Mouse (Mus musculus): Measurements from ENCODE around the gene Eml6. TPM values are rescaled to one million over a fixed set of nuclear protein-coding genes. Genes with fewer than 3 reads are reported as not detected.

The Eml6 gene
- polyA plus RNA-seq (2011; ENCODE audit: insufficient read depth, insufficient read length, low read depth, missing spikeins), result 0.70 TPM in 2 replicates

DNA sequence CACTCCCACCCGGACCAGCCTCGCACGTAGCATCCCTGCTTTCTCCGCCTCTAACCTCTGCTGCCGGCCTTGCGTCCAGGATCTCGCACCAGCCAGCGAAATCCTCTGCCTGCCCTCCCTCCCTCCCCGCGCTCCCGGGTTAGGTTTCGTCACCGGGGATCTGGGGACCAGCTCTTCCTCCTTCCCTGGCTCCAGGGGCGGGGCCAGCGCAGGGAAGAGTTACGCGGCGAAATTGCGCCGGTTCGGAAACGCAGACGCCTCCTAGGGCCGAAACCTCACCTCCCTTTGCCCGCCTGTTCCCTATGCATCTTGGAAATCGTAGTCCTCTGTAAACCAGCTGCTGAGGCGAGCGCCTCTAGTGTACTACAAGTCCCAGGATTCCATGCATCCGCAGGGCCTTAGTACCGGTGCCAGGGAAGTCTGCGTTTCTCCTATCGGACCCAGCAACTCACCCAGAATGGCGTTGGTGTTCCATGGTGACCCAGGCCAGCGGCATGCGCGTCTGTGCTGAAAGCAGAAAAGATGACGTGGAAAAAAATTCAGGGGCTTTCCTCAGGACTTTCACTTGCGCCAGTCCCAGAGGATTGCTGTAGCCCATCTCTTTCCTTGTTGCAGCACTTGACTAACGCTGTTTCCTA, at the start of gene Eml6:
Eml6 (minus strand) TSS at position 199 of the 638 bp plus-strand sequence.
- no peaks in the 10 kb centered on the region for H3K9me3 ChIP-seq (replicated peaks; ENCODE audit: control insufficient read depth, insufficient read depth, low read length, poor library complexity, severe bottlenecking)
- peak within 1 kb of the TSS; percentile 74 for H3K9ac ChIP-seq (ENCODE audit: low read depth, poor library complexity, severe bottlenecking)
- peaks cover 3% of the 10 kb centered on the region; the same call in 1 of the 2 replicates for H3K27me3 ChIP-seq (ENCODE audit: control insufficient read depth, insufficient read depth, low read length, poor library complexity, severe bottlenecking)
- no peak within 1 kb of the TSS for H3K27ac ChIP-seq (ENCODE audit: insufficient read depth, low read length)
- peak; percentile 22 for TF ChIP-seq POLR2A (IDR thresholded peaks at IDR 0.05; ENCODE audit: insufficient read depth, low read length)
- no peak for TF ChIP-seq EP300 (IDR thresholded peaks at IDR 0.05; ENCODE audit: insufficient read depth, low read depth, low read length)
- peak within 1 kb of the TSS; percentile 75 for H3K4me3 ChIP-seq (ENCODE audit: low read depth, low read length)
- no peaks in the 10 kb centered on the region for H3K36me3 ChIP-seq (ENCODE audit: control insufficient read depth, insufficient read depth, low read length, poor library complexity, severe bottlenecking)
- no peaks in the 10 kb centered on the region for H3K4me1 ChIP-seq (ENCODE audit: control insufficient read depth, insufficient read depth, low read length)

DNA sequence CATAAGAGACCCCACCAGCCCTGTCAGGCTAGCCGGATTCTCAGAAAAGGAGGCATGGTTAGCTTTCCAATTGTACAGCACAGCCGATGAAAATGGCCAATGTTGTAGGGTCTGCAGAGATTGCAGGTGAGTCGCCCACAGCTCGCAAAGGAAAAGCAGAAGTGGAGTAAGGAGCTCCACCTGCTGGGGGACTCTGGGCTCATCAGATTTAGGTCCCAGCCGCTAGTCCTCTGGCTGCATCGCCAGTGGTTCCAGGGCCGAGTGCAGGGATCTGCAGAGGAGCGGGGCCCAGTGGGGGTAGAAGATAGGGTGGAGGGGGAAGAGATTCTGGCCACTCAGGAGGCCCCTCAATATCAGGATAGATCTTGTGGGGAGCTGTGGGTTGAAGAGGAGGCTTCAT, 31.5 kb upstream of the Eml6 start:
- Histone ChIP-seq H3K36me3 (ENCODE audit: control insufficient read depth, insufficient read depth, low read length, poor library complexity, severe bottlenecking) (no peaks in the 10 kb centered on the region), H3K4me1 (ENCODE audit: control insufficient read depth, insufficient read depth, low read length) (no peaks in the 10 kb centered on the region), H3K4me3 (ENCODE audit: low read depth, low read length) (no peak overlapping the region), H3K9ac (ENCODE audit: low read depth, poor library complexity, severe bottlenecking) (no peak overlapping the region), H3K27me3 (ENCODE audit: control insufficient read depth, insufficient read depth, low read length, poor library complexity, severe bottlenecking) (no peaks in the 10 kb centered on the region), H3K27ac (ENCODE audit: insufficient read depth, low read length) (no peak overlapping the region), H3K9me3 (replicated peaks; ENCODE audit: control insufficient read depth, insufficient read depth, low read length, poor library complexity, severe bottlenecking) (no peaks in the 10 kb centered on the region)
- no peak for TF ChIP-seq EP300 (IDR thresholded peaks at IDR 0.05; ENCODE audit: insufficient read depth, low read depth, low read length)
- peak; percentile 45 for TF ChIP-seq CTCF (IDR thresholded peaks at IDR 0.05; ENCODE audit: low read depth, low read length)
- no peak for TF ChIP-seq POLR2A (IDR thresholded peaks at IDR 0.05; ENCODE audit: insufficient read depth, low read length)

DNA sequence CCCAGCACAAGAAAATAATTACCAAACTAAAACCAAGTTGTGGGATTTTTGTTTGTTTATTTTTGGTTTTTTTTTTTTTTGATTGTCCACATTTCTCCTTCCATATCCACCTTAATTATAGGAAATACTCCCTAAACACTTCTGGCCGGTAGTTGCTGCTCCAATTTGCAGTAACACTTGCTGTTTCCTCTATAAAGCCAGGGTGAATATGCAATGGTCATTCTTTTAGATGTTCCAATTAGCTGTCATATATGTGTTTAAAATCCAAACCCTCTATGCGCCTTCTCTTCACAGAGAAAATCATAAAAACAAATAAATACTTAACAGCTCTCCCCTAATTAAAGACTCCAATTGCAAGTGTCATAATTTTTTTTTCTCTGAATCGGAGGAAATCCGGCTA, 689 bp downstream of the Eml6 start:
- TF ChIP-seq EP300 (IDR thresholded peaks at IDR 0.05; ENCODE audit: insufficient read depth, low read depth, low read length) (no peak), CTCF (IDR thresholded peaks at IDR 0.05; ENCODE audit: low read depth, low read length) (no peak), POLR2A (IDR thresholded peaks at IDR 0.05; ENCODE audit: insufficient read depth, low read length) (no peak)
- Histone ChIP-seq H3K27me3 (ENCODE audit: control insufficient read depth, insufficient read depth, low read length, poor library complexity, severe bottlenecking) (peaks cover 3% of the 10 kb centered on the region; the same call in 1 of the 2 replicates), H3K27ac (ENCODE audit: insufficient read depth, low read length) (no peak overlapping the region), H3K4me3 (ENCODE audit: low read depth, low read length) (no peak overlapping the region), H3K36me3 (ENCODE audit: control insufficient read depth, insufficient read depth, low read length, poor library complexity, severe bottlenecking) (no peaks in the 10 kb centered on the region), H3K9ac (ENCODE audit: low read depth, poor library complexity, severe bottlenecking) (peak overlapping the region; percentile 74; the same call in 1 of the 2 replicates), H3K4me1 (ENCODE audit: control insufficient read depth, insufficient read depth, low read length) (no peaks in the 10 kb centered on the region), H3K9me3 (replicated peaks; ENCODE audit: control insufficient read depth, insufficient read depth, low read length, poor library complexity, severe bottlenecking) (no peaks in the 10 kb centered on the region)

DNA sequence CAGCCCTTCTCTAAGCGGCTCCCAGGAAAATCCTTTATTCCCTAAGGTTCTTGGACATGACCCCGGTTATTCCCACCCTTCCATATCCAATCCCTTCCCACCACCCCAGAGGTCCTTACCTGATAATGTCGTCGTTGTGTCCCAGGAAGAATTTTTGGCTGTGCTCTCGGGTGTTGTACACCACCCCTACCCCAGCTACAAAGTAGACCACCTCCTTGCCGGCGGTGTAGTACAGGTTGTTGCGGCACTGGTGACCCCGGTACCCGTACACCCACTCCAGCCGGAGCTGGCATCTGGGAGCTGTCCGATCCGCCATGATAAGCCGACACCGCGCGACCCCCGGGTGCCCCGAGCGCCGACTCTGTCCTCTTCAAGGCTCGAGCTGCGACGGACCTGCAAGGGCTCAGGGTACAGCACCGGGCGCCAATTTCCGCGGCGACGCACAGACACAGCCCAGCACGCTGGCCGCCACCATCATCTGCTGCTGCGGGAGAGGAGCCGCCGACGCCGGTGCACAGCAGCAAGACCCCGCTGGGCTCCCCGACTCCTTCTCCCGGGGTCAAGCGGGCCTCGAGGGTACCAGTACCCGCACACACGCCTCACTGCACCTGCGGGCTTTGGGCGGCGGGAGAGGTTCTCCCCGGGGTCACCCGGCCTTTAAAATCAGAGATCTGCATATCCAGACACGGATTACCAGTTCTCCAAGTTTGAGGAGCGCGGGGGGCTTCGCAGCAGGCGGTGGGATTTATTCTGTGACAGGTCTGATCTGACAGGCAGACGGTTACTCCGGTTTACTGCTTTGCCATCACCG, 1.4 kb downstream of the Eml6 start:
- Histone ChIP-seq H3K9ac (ENCODE audit: low read depth, poor library complexity, severe bottlenecking) (peak overlapping the region; percentile 74), H3K4me3 (ENCODE audit: low read depth, low read length) (peak overlapping the region; percentile 62)

DNA sequence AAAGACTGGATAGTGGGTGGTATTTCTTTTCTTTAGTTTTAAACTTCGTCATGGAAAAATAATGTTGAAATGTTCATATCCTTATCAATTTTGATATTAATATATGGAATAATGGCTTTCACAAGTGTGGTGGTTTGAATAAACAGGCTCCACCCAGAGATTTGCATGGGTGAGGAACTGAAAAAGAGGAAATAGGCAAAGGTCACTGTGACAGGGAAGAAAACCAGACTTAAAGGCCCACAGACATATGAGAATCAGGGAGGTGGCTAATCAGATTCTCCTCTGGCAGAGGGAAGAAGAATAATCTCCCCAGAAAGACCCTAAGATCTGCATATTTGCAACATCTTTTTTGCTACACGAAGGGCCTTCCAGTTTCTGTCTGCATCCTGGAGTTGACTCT, 39.6 kb downstream of the Eml6 start:
- Histone ChIP-seq H3K4me1 (ENCODE audit: control insufficient read depth, insufficient read depth, low read length) (no peaks in the 10 kb centered on the region), H3K9ac (ENCODE audit: low read depth, poor library complexity, severe bottlenecking) (no peak overlapping the region), H3K9me3 (replicated peaks; ENCODE audit: control insufficient read depth, insufficient read depth, low read length, poor library complexity, severe bottlenecking) (no peaks in the 10 kb centered on the region), H3K27ac (ENCODE audit: insufficient read depth, low read length) (no peak overlapping the region), H3K36me3 (ENCODE audit: control insufficient read depth, insufficient read depth, low read length, poor library complexity, severe bottlenecking) (no peaks in the 10 kb centered on the region), H3K27me3 (ENCODE audit: control insufficient read depth, insufficient read depth, low read length, poor library complexity, severe bottlenecking) (no peaks in the 10 kb centered on the region), H3K4me3 (ENCODE audit: low read depth, low read length) (no peak overlapping the region)
- TF ChIP-seq POLR2A (IDR thresholded peaks at IDR 0.05; ENCODE audit: insufficient read depth, low read length) (no peak), EP300 (IDR thresholded peaks at IDR 0.05; ENCODE audit: insufficient read depth, low read depth, low read length) (no peak), CTCF (IDR thresholded peaks at IDR 0.05; ENCODE audit: low read depth, low read length) (no peak)

More for the DNA sequence above, 1.4 kb downstream of the Eml6 start:
- Histone ChIP-seq H3K9me3 (replicated peaks; ENCODE audit: control insufficient read depth, insufficient read depth, low read length, poor library complexity, severe bottlenecking) (no peaks in the 10 kb centered on the region), H3K4me1 (ENCODE audit: control insufficient read depth, insufficient read depth, low read length) (no peaks in the 10 kb centered on the region), H3K36me3 (ENCODE audit: control insufficient read depth, insufficient read depth, low read length, poor library complexity, severe bottlenecking) (no peaks in the 10 kb centered on the region), H3K27ac (ENCODE audit: insufficient read depth, low read length) (no peak overlapping the region), H3K27me3 (ENCODE audit: control insufficient read depth, insufficient read depth, low read length, poor library complexity, severe bottlenecking) (peaks cover 3% of the 10 kb centered on the region; the same call in 1 of the 2 replicates)
- no peak for TF ChIP-seq POLR2A (IDR thresholded peaks at IDR 0.05; ENCODE audit: insufficient read depth, low read length)
- TF ChIP-seq EP300 (IDR thresholded peaks at IDR 0.05; ENCODE audit: insufficient read depth, low read depth, low read length), result no peak
- no peak for TF ChIP-seq CTCF (IDR thresholded peaks at IDR 0.05; ENCODE audit: low read depth, low read length)

DNA sequence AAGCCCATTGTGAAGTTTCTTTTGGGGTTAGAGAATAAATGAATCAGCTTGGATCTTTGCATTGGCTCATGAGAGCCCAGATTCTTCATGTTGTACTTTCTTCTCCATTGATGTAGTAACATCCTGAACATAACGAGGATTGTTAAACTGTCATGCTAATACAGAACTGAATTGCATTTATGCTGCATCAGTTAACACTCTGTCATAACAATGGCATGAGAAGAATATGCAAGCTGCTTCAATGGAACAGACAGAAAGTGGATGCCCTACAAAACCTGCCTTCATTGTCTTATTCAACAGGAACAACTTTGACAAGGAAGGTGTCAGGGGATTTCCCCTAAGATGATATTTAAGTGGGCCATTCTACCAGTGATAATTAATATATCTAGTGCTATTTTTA, 57.0 kb downstream of the Eml6 start:
- no peaks in the 10 kb centered on the region for H3K4me1 ChIP-seq (ENCODE audit: control insufficient read depth, insufficient read depth, low read length)
- H3K36me3 ChIP-seq (ENCODE audit: control insufficient read depth, insufficient read depth, low read length, poor library complexity, severe bottlenecking), result no peaks in the 10 kb centered on the region
- H3K27me3 ChIP-seq (ENCODE audit: control insufficient read depth, insufficient read depth, low read length, poor library complexity, severe bottlenecking), result no peaks in the 10 kb centered on the region
- no peak overlapping the region for H3K9ac ChIP-seq (ENCODE audit: low read depth, poor library complexity, severe bottlenecking)
- no peak overlapping the region for H3K27ac ChIP-seq (ENCODE audit: insufficient read depth, low read length)
- H3K4me3 ChIP-seq (ENCODE audit: low read depth, low read length), result no peak overlapping the region
- H3K9me3 ChIP-seq (replicated peaks; ENCODE audit: control insufficient read depth, insufficient read depth, low read length, poor library complexity, severe bottlenecking), result no peaks in the 10 kb centered on the region
- TF ChIP-seq CTCF (IDR thresholded peaks at IDR 0.05; ENCODE audit: low read depth, low read length), result no peak
- no peak for TF ChIP-seq POLR2A (IDR thresholded peaks at IDR 0.05; ENCODE audit: insufficient read depth, low read length)
- TF ChIP-seq EP300 (IDR thresholded peaks at IDR 0.05; ENCODE audit: insufficient read depth, low read depth, low read length), result no peak

Data from ES-Bruce4 (cell line).